Mouse (Mus musculus) intestine, embryonic 14.5 days (tissue): ENCODE measurements at regions not wholly inside any gene's neighbourhood (a gene's known extent, or its start where the extent isn't known, plus 50 kb on each side); places are given as distances from the start of the nearest gene placed in this dataset.

Experiments used
- ATAC-seq: fragments of 200-750 bp; cut with Nextera tagmentation; replicated peaks from 2 replicates; pipeline ENCODE4 v1.8.0; 2017; ENCODE audit warnings: low read depth, moderate number of reproducible peaks, moderate TSS enrichment, moderate library complexity; ENCODE audit not compliant: low FRiP score, low TSS enrichment
- DNase-seq: peaks from one replicate; pipeline ENCODE4 v3.0.0-alpha.2; 2018; ENCODE audit warnings: low spot score
- H3K27ac ChIP-seq: fragments of 300-500 bp; sonication (generic); 2 replicates; pipeline ENCODE4 v1.5.1; 2014; ENCODE audit warnings: low read depth, mild to moderate bottlenecking, control low read depth
- H3K27me3 ChIP-seq: fragments of 300-500 bp; sonication (generic); replicated peaks from 2 replicates; pipeline ENCODE4 v1.6.1; 2014; ENCODE audit warnings: low read length, control low read depth; ENCODE audit not compliant: control insufficient read depth, insufficient read depth
- H3K36me3 ChIP-seq: fragments of 300-500 bp; sonication (generic); 2 replicates; pipeline ENCODE4 v1.6.1; 2014; ENCODE audit warnings: low read length, control low read depth; ENCODE audit not compliant: control insufficient read depth, insufficient read depth
- H3K4me1 ChIP-seq: fragments of 300-500 bp; sonication (generic); replicated peaks from 2 replicates; pipeline ENCODE4 v1.6.1; 2014; ENCODE audit warnings: low read length, control low read depth, mixed read lengths; ENCODE audit not compliant: control insufficient read depth, insufficient read depth
- H3K4me2 ChIP-seq: fragments of 300-500 bp; sonication (generic); 2 replicates; pipeline ENCODE4 v1.6.1; 2014; ENCODE audit warnings: low read length
- H3K4me3 ChIP-seq: fragments of 300-500 bp; sonication (generic); 2 replicates; pipeline ENCODE4 v1.5.1; 2014; ENCODE audit warnings: low read depth, low read length, control low read depth, mixed read lengths
- H3K9ac ChIP-seq: fragments of 300-500 bp; sonication (generic); 2 replicates; pipeline ENCODE4 v1.6.1; 2014; ENCODE audit warnings: mild to moderate bottlenecking, low read length
- H3K9me3 ChIP-seq: fragments of 300-500 bp; sonication (generic); 2 replicates; pipeline ENCODE4 v1.6.1; 2016; ENCODE audit warnings: low read length, control low read depth; ENCODE audit not compliant: control insufficient read depth
- WGBS: fragments of 180-500 bp; shearing (Covaris S2); extraction: QIAGEN DNeasy Blood & Tissue Kit; methylation state at CpG from one replicate; pipeline ENCODE4 v1.1.7; 2014; 5-methylcytosine and 5-hydroxymethylcytosine counted together

DNA sequence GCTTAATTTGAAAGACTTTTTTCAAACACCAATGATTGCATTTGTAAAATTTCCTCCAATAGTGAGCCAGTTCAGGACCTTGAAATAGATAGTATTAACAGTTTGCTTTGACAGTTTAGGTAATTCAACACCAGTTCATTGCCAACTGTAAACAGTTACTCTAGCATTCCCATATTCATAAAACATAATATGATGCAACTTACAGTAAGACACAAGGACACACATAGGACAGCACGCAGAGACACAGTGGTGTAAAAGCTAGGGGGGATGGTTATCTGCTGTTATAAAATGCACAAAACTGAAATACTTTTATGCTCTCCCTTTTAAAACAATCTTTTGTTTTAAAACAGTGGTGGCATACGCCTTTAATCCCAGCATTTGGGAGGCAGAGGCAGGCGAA, 122.7 kb upstream of the Rab11fip2 start:
- ATAC-seq: no peak
- WGBS: 82% methylated on average over 3 of the region's 3 CpGs
- no peak overlapping the region for H3K9ac ChIP-seq

DNA sequence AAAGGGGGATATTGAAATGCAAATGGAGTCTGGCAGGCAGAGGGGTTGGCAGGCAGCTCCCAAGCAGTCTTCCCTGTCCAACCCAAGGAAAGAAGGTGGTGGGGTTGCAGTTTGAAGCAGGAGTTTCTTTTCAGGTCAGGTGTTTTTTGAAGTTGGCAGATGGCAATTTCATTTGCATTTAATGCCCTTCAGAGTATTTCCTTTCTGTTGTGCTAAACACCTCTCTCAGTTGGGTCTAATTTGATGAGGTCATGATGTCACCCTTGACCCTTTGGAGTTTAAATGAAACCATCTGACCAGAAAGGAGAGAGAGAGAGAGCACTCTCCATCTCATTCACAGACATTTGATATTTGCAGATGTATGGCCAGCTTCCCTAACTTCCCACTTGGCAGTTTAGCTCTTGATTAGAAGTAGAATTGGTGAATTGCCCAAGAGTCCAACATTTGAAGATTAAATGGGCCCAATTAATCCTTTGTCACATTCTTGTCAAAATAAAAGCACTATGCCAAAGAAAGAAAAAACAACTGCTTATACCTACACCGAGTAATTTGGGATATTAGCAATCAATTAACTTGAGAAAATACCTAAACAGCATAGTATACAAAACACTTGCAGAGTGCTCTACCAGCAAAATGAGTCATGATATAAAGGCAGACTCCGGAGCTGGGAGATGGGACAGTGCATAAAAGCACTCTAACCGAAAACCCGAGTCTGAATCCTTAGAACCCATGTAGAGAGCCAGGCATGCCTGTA, 111.8 kb upstream of the Rab11fip2 start:
- no peak overlapping the region for H3K4me2 ChIP-seq
- no peak overlapping the region for H3K27ac ChIP-seq
- H3K36me3 ChIP-seq: no peaks in the 10 kb centered on the region
- no peaks in the 10 kb centered on the region for H3K27me3 ChIP-seq
- no peak for ATAC-seq
- H3K9ac ChIP-seq: no peak overlapping the region
- no peaks in the 10 kb centered on the region for H3K4me1 ChIP-seq
- DNase-seq: no peak
- no peak overlapping the region for H3K4me3 ChIP-seq
- no peaks in the 10 kb centered on the region for H3K9me3 ChIP-seq
- WGBS: 80% methylated on average over 4 of the region's 4 CpGs

More for the DNA sequence above, 122.7 kb upstream of the Rab11fip2 start:
- no peaks in the 10 kb centered on the region for H3K4me1 ChIP-seq
- DNase-seq: no peak
- no peak overlapping the region for H3K4me2 ChIP-seq
- no peak overlapping the region for H3K27ac ChIP-seq
- H3K4me3 ChIP-seq: no peak overlapping the region
- H3K36me3 ChIP-seq: no peaks in the 10 kb centered on the region
- H3K9me3 ChIP-seq: no peaks in the 10 kb centered on the region
- no peaks in the 10 kb centered on the region for H3K27me3 ChIP-seq

DNA sequence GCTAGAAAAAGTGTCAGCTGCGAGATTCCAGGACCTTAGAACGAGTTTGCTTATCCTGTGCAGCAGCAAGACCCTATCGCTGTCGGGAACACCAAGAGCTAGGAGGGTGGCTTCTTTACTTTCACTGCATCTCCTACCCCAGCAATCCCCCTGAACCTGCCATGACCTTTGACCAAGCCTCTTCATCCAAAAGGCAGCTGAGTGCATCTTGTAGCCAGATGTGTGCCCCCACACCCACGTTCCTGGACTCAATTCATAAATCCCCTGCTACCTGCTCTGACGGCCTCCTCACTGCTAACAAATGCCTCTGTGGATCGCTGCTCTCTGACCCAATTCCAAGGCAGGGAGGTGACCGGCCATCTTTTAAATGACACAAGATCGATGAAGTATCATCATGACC, 107.7 kb upstream of the Rab11fip2 start:
- ATAC-seq (no peak), DNase-seq (no peak)
- 50% methylated on average over 9 of the region's 9 CpGs for WGBS

DNA sequence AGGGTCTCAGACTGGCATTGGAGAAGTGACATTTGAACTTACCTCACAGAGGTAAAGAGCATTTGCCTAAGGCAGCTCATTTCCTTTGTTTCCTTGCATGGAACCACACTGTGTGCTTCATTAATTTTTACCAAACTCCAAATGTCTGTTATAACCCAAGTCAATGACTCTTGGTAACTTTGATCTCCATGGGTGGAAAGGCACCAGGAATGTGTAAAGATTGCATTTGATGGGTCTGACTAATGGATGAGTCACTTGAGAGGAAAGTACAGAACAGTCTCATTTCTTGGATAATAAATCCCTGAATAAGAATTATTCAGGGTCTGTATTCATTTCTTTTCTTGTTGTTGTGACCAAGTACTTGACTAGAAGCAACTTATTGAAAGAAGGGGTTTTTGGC, 97.3 kb upstream of the Rab11fip2 start:
- no peak overlapping the region for H3K27ac ChIP-seq
- ATAC-seq: no peak
- no peak overlapping the region for H3K4me2 ChIP-seq

More for the DNA sequence above, 107.7 kb upstream of the Rab11fip2 start:
- no peak overlapping the region for H3K4me2 ChIP-seq
- no peak overlapping the region for H3K9ac ChIP-seq
- H3K36me3 ChIP-seq: no peaks in the 10 kb centered on the region
- no peak overlapping the region for H3K4me3 ChIP-seq
- no peaks in the 10 kb centered on the region for H3K4me1 ChIP-seq
- no peaks in the 10 kb centered on the region for H3K9me3 ChIP-seq
- H3K27me3 ChIP-seq: no peaks in the 10 kb centered on the region
- no peak overlapping the region for H3K27ac ChIP-seq

DNA sequence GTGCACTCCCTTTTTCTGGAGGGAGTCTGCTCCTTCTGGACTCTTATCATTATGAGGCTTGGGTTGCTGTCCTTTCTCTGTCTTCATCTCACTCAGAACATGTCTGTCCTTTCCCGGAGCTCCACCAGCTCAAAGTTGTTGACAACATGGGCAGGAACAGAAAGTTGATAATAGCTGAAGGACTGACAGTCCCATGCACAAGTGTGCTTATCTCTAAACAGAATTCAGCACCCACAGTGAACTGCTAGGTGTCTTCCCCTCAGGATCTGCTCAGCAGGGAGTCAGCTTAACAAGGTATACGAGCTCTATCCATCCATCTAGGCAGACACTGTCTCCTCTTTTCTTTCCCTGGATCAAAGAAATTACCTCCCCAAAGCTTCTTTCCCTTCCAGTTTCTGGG, 89.2 kb upstream of the Rab11fip2 start:
- Histone ChIP-seq H3K36me3 (no peaks in the 10 kb centered on the region), H3K9me3 (no peaks in the 10 kb centered on the region), H3K9ac (no peak overlapping the region), H3K27ac (no peak overlapping the region), H3K4me2 (no peak overlapping the region), H3K4me3 (no peak overlapping the region), H3K4me1 (no peaks in the 10 kb centered on the region), H3K27me3 (no peaks in the 10 kb centered on the region)
- DNase-seq (no peak), ATAC-seq (no peak)
- WGBS: 81% methylated on average over 2 of the region's 2 CpGs

More for the DNA sequence above, 97.3 kb upstream of the Rab11fip2 start:
- no peak overlapping the region for H3K9ac ChIP-seq
- no peaks in the 10 kb centered on the region for H3K9me3 ChIP-seq
- H3K4me1 ChIP-seq: no peaks in the 10 kb centered on the region
- no peaks in the 10 kb centered on the region for H3K36me3 ChIP-seq
- H3K27me3 ChIP-seq: no peaks in the 10 kb centered on the region
- no peak for DNase-seq
- H3K4me3 ChIP-seq: no peak overlapping the region

DNA sequence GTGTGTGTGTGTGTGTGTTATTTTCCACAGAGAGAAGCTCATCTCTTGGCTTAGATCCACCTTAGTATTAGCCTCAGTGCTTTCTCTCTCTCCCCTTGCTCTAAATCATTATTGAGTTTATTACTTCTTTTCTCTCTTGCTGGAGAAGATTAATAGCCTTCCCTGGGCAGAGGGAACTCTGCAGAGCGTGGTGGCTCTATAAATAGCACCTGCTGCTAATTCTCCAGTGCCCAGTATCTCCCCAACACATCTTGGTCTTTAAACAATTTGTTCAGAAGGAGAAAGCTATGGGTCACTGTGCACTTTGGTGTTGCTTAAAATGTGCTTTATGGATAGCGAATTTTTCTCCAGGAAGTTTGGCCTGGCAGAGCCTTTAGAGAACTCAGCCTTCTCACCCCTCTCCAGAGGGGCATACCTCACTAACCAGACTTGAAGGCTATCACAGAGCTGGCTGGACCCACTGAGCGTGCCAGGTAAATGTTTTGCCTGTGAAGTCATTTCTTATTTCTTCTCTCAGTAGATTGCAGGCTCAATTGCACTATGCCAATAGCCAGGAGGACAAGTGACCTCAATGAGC, 86.8 kb upstream of the Rab11fip2 start:
- no peak overlapping the region for H3K27ac ChIP-seq
- H3K36me3 ChIP-seq: no peaks in the 10 kb centered on the region
- H3K9ac ChIP-seq: no peak overlapping the region
- H3K4me2 ChIP-seq: no peak overlapping the region
- H3K4me3 ChIP-seq: no peak overlapping the region
- H3K4me1 ChIP-seq: no peaks in the 10 kb centered on the region
- DNase-seq (no peak), ATAC-seq (no peak)
- no peaks in the 10 kb centered on the region for H3K9me3 ChIP-seq
- WGBS: 33% methylated on average over 3 of the region's 3 CpGs
- H3K27me3 ChIP-seq: no peaks in the 10 kb centered on the region

DNA sequence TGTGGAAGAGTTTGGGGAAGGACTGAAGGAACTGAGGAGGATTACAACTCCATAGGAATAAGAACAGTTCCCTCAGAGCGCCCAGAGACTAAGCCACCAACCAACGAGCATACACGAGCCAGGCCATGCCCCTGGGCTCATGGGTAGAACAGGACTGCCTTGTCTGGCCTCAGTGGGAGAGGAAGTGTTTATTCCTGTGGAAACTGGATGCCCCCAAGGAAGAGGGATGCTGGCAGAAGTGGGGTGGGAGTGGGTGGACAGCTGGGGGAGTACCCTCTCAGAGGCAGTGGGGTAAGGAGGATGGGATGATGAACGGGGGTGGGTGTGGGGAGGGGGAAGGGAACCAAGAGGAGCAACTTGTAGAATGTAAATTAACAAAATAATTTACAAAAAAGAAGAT, 86.3 kb upstream of the Rab11fip2 start:
- Histone ChIP-seq H3K27ac (no peak overlapping the region), H3K4me3 (no peak overlapping the region), H3K4me2 (no peak overlapping the region), H3K27me3 (no peaks in the 10 kb centered on the region), H3K4me1 (no peaks in the 10 kb centered on the region), H3K9ac (no peak overlapping the region), H3K9me3 (no peaks in the 10 kb centered on the region), H3K36me3 (no peaks in the 10 kb centered on the region)
- DNase-seq (no peak), ATAC-seq (no peak)
- 54% methylated on average over 4 of the region's 4 CpGs for WGBS

DNA sequence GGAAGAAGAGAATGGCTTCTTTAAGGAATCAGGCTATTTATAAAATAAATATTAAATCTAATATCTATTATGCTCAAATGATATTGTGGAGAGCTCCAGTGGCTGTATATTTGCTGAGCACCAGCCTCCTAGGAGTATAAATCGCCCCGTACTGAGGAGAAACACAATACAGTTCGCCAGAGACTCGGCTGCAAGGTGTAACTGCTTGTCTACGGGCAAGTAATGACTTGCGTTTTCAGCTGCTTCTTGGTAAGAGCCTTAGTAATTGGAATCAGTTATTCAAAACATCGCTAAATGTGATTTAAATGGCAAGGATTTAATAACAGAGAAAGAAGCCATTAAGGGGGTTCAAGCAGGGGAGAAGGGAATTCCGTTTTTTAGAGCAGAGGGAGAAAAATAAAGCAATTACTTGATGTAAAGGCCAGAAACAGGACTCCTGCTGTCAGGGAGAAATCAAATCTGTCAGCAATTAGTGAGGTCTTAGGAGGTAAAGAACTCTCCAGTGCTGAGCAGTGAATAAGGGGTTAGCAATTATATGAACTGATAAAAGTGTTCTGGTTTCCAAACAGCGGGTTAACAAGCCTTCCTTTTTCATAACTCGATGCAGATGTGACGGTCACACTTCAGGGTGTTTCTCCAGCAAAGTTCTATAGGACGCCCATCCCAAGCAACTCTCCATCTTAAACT, 72.3 kb upstream of the Rab11fip2 start:
- Histone ChIP-seq H3K36me3 (no peaks in the 10 kb centered on the region), H3K4me1 (no peaks in the 10 kb centered on the region), H3K4me2 (no peak overlapping the region), H3K27me3 (no peaks in the 10 kb centered on the region), H3K9ac (no peak overlapping the region), H3K4me3 (no peak overlapping the region), H3K27ac (no peak overlapping the region), H3K9me3 (no peaks in the 10 kb centered on the region)
- DNase-seq (no peak), ATAC-seq (no peak)
- 59% methylated on average over 12 of the region's 12 CpGs for WGBS
